Mouse (Mus musculus) limb, embryonic 14.5 days (tissue): Measurements from ENCODE around the gene Prkcq. TPM values are rescaled to one million over a fixed set of nuclear protein-coding genes. Genes with fewer than 3 reads are reported as not detected.

Source experiments
- ATAC-seq: fragments of 200-750 bp; cut with Nextera tagmentation; 2 replicates; pipeline ENCODE4 v1.8.0; 2017; ENCODE audit warnings: low read depth, moderate number of reproducible peaks, moderate TSS enrichment; ENCODE audit not compliant: low FRiP score
- DNase-seq: peaks from one replicate; pipeline ENCODE4 v3.0.0-alpha.2; 2015; ENCODE audit warnings: low spot score
- H3K27ac ChIP-seq: fragments of 300-500 bp; sonication (generic); replicated peaks from 2 replicates; pipeline ENCODE4 v1.5.1; 2014; ENCODE audit warnings: low read depth, mild to moderate bottlenecking, low read length, moderate library complexity, mixed read lengths
- H3K27me3 ChIP-seq: fragments of 300-500 bp; sonication (generic); 2 replicates; pipeline ENCODE4 v1.6.1; 2014; ENCODE audit warnings: low read length, mixed read lengths; ENCODE audit not compliant: control insufficient read depth, insufficient read depth
- H3K36me3 ChIP-seq: fragments of 300-500 bp; sonication (generic); 2 replicates; pipeline ENCODE4 v1.6.1; 2014; ENCODE audit warnings: mild to moderate bottlenecking, low read length, moderate library complexity, mixed read lengths; ENCODE audit not compliant: control insufficient read depth, insufficient read depth
- H3K4me1 ChIP-seq: fragments of 300-500 bp; sonication (generic); 2 replicates; pipeline ENCODE4 v1.6.1; 2014; ENCODE audit warnings: antibody characterized with exemption, low read length, mixed read lengths; ENCODE audit not compliant: control insufficient read depth, insufficient read depth
- H3K4me2 ChIP-seq: fragments of 300-500 bp; sonication (generic); replicated peaks from 2 replicates; pipeline ENCODE4 v1.6.1; 2014; ENCODE audit warnings: low read depth, mild to moderate bottlenecking, low read length, moderate library complexity; ENCODE audit not compliant: severe bottlenecking
- H3K4me3 ChIP-seq: fragments of 300-500 bp; sonication (generic); replicated peaks from 2 replicates; pipeline ENCODE4 v1.5.1; 2014; ENCODE audit warnings: low read length
- H3K9ac ChIP-seq: fragments of 300-500 bp; sonication (generic); 2 replicates; pipeline ENCODE4 v1.6.1; 2014; ENCODE audit warnings: mild to moderate bottlenecking, low read depth, low read length, moderate library complexity; ENCODE audit not compliant: severe bottlenecking
- H3K9me3 ChIP-seq: fragments of 300-500 bp; sonication (generic); 2 replicates; pipeline ENCODE4 v1.6.1; 2016; ENCODE audit warnings: low read length; ENCODE audit not compliant: control insufficient read depth
- POLR2A ChIP-seq: fragments of 200-500 bp; IDR thresholded peaks from 2 replicates; pipeline ENCODE4 v1.8.0; 2012; ENCODE audit warnings: inconsistent platforms, mild to moderate bottlenecking, moderate library complexity, borderline replicate concordance; ENCODE audit not compliant: insufficient read depth, insufficient read length; ENCODE audit errors: extremely low read depth
- WGBS: fragments of 180-500 bp; shearing (Covaris S2); extraction: QIAGEN DNeasy Blood & Tissue Kit; methylation state at CpG from one replicate; pipeline ENCODE4 v1.1.7; 2014; 5-methylcytosine and 5-hydroxymethylcytosine counted together
- polyA plus RNA-seq, 2 experiments: library from polyadenylated mRNA; depleted of rRNA in 1 of 2; stranded (reverse) in 1 of 2; unstranded in 1 of 2; fragments of >200 nt; fragmentation: Nextera tagmentation in 1 of 2; extraction: Ambion mirVana in 1 of 2; gene quantifications; 2 replicates each; pipeline versions ENCODE4 v1.2.1 to v1.2.3; 2012 to 2014

Gene Prkcq
- polyA plus RNA-seq, 2 experiments: 2.5 to 3.6 TPM

DNA sequence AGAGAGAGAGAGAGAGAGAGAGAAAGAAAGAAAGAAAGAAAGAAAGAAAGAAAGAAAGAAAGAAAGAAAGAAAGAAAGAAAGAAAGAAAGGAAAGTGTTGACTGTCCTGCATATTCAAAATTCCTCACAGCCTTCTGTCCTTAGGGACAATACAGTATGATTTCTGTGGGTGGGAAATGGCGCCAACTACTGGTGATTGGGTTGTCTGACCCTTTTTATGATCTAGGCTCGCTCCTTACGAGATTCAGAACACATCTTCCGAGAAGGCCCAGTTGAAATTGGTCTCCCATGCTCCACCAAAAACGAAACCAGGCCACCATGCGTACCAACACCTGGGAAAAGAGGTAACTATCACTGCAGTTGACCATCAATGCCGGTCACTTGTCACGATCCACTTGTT, 82.0 kb downstream of the Prkcq start:
- WGBS: 64% methylated on average over 8 of the region's 8 CpGs
- Histone ChIP-seq H3K4me1 (no peaks in the 10 kb centered on the region), H3K9ac (no peak overlapping the region), H3K9me3 (no peaks in the 10 kb centered on the region), H3K4me2 (no peak overlapping the region), H3K4me3 (no peak overlapping the region), H3K36me3 (no peaks in the 10 kb centered on the region), H3K27me3 (no peaks in the 10 kb centered on the region), H3K27ac (no peak overlapping the region)
- ATAC-seq (no peak), DNase-seq (no peak)
- no peak for TF ChIP-seq POLR2A

DNA sequence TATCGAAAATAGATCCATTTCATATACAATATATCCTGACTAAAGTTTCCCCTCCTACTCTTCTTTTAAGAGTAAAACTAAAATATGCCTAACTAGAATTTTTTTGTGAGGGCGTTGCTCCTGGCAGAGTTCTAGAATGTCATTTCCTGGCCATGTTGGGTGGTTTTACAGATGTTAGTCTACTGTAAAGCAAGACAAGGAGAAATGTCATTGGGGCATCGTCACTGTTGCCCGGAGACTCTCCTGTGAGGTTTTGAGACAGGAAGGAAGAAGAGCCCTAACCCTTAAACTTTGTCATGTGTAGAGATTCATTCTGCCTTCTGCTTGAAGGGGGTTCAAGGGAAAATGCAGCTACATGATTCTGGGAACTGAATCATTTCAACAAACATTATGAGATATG, 82.5 kb downstream of the Prkcq start:
- Histone ChIP-seq H3K27me3 (no peaks in the 10 kb centered on the region), H3K9me3 (no peaks in the 10 kb centered on the region), H3K4me2 (no peak overlapping the region), H3K4me1 (no peaks in the 10 kb centered on the region), H3K27ac (no peak overlapping the region), H3K4me3 (no peak overlapping the region), H3K36me3 (no peaks in the 10 kb centered on the region), H3K9ac (no peak overlapping the region)
- TF ChIP-seq POLR2A: no peak
- ATAC-seq (no peak), DNase-seq (no peak)
- 87% methylated on average over 4 of the region's 4 CpGs for WGBS

DNA sequence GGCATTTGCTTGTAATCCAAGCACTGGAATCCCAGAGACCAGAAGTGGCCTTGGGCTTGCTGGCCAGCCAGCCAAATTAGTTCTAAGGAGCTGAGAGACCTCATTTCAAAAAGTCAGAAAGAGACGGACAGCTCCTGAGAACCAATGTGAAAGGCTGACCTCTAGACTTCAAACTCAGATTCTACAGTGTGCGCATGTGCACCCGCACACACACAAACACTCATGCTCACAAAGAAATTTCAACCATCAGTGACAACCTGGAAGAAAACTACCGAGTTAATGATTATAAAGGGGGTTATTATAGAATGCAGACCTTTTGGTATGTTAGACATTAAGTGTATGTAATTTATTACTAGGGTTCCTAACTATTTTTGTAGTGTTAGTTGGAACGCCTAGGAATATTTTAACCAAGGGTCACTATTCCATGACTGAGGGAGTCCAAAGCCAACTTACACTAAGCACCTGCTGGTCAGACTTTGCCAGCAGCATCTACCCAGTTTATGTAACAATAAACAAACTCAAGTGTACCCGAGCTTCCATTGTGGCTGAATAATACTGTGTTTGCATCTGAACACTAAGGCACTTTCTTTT, 85.4 kb downstream of the Prkcq start:
- no peaks in the 10 kb centered on the region for H3K36me3 ChIP-seq
- no peaks in the 10 kb centered on the region for H3K27me3 ChIP-seq
- H3K27ac ChIP-seq: no peak overlapping the region
- ATAC-seq (no peak), DNase-seq (no peak)
- no peak for TF ChIP-seq POLR2A
- H3K9me3 ChIP-seq: no peaks in the 10 kb centered on the region
- WGBS: 83% methylated on average over 6 of the region's 6 CpGs
- no peak overlapping the region for H3K4me3 ChIP-seq
- no peak overlapping the region for H3K9ac ChIP-seq
- H3K4me1 ChIP-seq: no peaks in the 10 kb centered on the region
- H3K4me2 ChIP-seq: no peak overlapping the region

DNA sequence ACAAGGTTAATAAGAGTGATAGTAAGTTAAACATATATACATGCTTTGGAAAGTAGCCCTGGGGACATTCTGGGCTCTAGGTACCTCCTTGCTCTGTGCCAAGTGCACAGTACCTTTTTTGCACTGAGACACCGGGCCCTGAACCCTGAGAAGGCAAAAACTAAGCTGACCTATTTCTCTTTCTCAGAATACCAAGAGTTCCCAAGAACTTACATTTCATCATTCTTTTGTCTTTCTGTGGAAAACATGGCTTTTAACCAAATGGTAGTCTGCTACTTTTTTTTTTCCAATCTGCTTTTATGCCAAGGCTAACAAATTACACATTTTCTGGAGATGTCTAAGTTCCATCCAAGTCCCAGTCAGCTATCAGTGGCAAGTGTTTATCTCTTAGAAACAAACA, 86.3 kb downstream of the Prkcq start:
- Histone ChIP-seq H3K9me3 (no peaks in the 10 kb centered on the region), H3K36me3 (no peaks in the 10 kb centered on the region)
- WGBS: 100% methylated on average over 1 of the region's 1 CpGs

DNA sequence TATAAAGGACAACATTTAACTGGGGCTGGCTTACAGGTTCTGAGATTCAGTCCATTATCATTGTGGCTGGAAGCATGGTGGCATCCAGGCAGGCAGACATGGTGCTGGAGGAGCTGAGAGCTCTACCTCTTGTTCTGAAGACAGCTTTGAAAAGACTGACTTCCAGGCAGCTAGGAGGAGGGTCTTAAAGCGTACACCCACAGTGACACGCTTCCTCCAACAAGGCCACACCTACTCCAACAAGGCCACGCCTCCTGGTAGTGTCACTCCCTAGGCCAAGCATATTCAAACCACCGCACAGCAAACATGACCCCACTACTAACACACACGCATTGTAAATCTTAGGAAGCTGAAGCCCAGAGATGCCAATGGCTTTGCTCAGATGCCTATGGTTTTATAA, 87.5 kb downstream of the Prkcq start:
- no peaks in the 10 kb centered on the region for H3K9me3 ChIP-seq
- no peaks in the 10 kb centered on the region for H3K36me3 ChIP-seq
- DNase-seq: no peak
- no peak for ATAC-seq
- 78% methylated on average over 5 of the region's 5 CpGs for WGBS
- H3K27me3 ChIP-seq: no peaks in the 10 kb centered on the region
- TF ChIP-seq POLR2A: no peak
- H3K9ac ChIP-seq: no peak overlapping the region
- H3K4me1 ChIP-seq: no peaks in the 10 kb centered on the region
- no peak overlapping the region for H3K4me3 ChIP-seq
- no peak overlapping the region for H3K27ac ChIP-seq
- H3K4me2 ChIP-seq: no peak overlapping the region

More for the DNA sequence above, 86.3 kb downstream of the Prkcq start:
- Histone ChIP-seq H3K4me1 (no peaks in the 10 kb centered on the region), H3K4me2 (no peak overlapping the region), H3K9ac (no peak overlapping the region), H3K27ac (no peak overlapping the region), H3K27me3 (no peaks in the 10 kb centered on the region), H3K4me3 (no peak overlapping the region)
- no peak for DNase-seq
- TF ChIP-seq POLR2A: no peak
- no peak for ATAC-seq

DNA sequence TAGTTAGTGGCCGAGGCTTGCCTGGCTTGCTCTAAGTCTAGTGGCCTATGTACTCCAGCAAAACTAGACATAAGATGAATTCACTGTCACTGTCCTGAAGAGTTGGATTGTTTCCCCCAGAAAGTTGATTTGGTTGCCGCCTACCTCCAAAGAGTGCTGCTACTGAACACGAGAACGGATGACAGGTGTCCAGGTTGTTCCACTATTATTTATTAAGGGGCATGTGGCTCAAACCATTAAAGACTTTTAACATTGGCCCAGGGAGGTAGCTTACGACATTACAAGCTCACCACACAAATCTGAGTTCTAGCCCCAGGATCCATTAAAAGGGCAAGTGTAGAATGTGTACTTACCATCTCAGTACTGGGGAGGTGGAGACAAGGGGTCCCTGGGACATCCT, 92.9 kb downstream of the Prkcq start:
- Histone ChIP-seq H3K36me3 (no peaks in the 10 kb centered on the region), H3K4me2 (no peak overlapping the region), H3K4me1 (no peaks in the 10 kb centered on the region), H3K9me3 (no peaks in the 10 kb centered on the region), H3K27me3 (no peaks in the 10 kb centered on the region), H3K4me3 (no peak overlapping the region), H3K27ac (no peak overlapping the region), H3K9ac (no peak overlapping the region)
- TF ChIP-seq POLR2A: no peak
- DNase-seq (no peak), ATAC-seq (no peak)
- WGBS: 75% methylated on average over 5 of the region's 5 CpGs
